Mouse (Mus musculus): ENCODE data around the gene Duox1. TPM values are rescaled to one million over a fixed set of nuclear protein-coding genes. Genes with fewer than 3 reads are reported as not detected.

The Duox1 gene
- polyA plus RNA-seq, 1 experiment from 2014 or later: 0.07 TPM

DNA sequence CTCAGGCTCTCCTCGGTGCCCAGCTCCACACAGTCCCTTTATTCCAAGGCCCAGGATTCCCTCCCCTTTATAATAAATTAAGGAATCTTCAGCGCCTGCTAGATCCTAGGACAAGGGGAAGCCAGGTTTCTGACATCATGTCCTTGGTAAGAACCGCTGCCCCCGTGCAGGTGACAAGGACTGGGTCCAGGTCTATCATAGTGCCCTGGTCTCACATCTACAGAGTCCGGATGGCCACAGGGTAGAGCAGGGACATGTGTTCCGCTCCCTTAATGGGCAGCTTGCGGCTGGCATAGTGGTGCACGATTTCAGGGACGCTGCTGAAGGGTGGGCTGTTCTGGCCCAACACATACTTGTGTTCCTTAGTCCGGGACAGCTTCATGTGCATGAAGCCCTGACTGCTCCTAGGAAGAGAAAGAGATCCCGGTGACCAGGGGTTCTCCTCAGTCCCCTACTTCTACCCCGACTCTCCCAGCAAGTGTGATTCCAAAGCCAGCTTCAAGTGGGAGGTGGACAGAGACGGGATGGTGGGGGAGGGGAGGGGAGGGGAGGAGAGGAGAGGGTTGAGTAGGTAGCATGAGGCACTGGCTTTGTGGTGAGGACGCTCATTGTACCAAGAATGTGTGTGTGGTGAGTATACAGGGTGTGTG is 33.8 kb downstream of the Duox1 start:
- H3K9me3 ChIP-seq: no peaks in the 10 kb centered on the region
- peak; percentile 61 for DNase-seq (ENCODE audit: low spot score)
- H3K4me3 ChIP-seq: peak overlapping the region; percentile 70
- H3K27ac ChIP-seq (replicated peaks): peak overlapping the region; percentile 99
- H3K36me3 ChIP-seq (replicated peaks): peaks cover 32% of the 10 kb centered on the region
- WGBS: 7% methylated on average over 14 of the region's 14 CpGs
- no peaks in the 10 kb centered on the region for H3K27me3 ChIP-seq (replicated peaks; ENCODE audit: low read depth, poor library complexity, severe bottlenecking)
- peaks cover 41% of the 10 kb centered on the region for H3K4me1 ChIP-seq

GRCm38 (mm10) chr2:122351156-122351930 is 35.9 kb downstream of the Duox1 start:
- Histone ChIP-seq H3K27me3 (replicated peaks; ENCODE audit: low read depth, poor library complexity, severe bottlenecking) (no peaks in the 10 kb centered on the region), H3K9me3 (no peaks in the 10 kb centered on the region), H3K36me3 (replicated peaks) (peaks cover 53% of the 10 kb centered on the region), H3K27ac (replicated peaks) (peak overlapping the region; percentile 45; the same call in 1 of the 2 replicates), H3K4me3 (no peak overlapping the region), H3K4me1 (peaks cover 43% of the 10 kb centered on the region)
- no peak for DNase-seq (ENCODE audit: low spot score)
- WGBS: 71% methylated on average over 5 of the region's 5 CpGs

DNA sequence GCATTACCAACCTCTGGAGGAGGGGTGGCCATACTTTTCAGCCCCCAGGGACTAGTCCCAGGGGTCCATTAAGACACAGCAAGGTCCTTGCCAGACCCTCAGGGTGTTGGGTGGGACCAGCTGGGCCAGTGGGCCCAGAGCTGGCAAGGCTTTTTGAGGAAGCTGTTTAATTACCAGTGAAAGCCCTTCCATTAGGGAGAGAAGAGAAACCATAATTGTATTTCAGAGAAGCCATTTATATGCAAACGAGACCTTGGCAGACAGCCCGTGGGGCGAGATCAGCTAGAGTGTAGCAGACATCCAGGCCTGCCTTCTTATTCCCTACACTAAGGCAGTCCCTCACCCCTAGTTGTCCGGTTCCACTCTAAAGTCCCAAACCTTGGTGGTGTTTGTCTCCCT is 36.5 kb downstream of the Duox1 start:
- Histone ChIP-seq H3K9me3 (no peaks in the 10 kb centered on the region), H3K36me3 (replicated peaks) (peaks cover 59% of the 10 kb centered on the region), H3K27me3 (replicated peaks; ENCODE audit: low read depth, poor library complexity, severe bottlenecking) (no peaks in the 10 kb centered on the region), H3K4me3 (no peak overlapping the region), H3K27ac (replicated peaks) (peak overlapping the region; percentile 45; the same call in 1 of the 2 replicates), H3K4me1 (peaks cover 43% of the 10 kb centered on the region)
- WGBS: 64% methylated on average over 4 of the region's 4 CpGs
- DNase-seq (ENCODE audit: low spot score): no peak

GRCm38 (mm10) chr2:122352992-122353391 is 37.5 kb downstream of the Duox1 start:
- WGBS: 76% methylated on average over 6 of the region's 6 CpGs
- Histone ChIP-seq H3K4me1 (peaks cover 38% of the 10 kb centered on the region), H3K27ac (replicated peaks) (no peak overlapping the region)

GRCm38 (mm10) chr2:122353765-122354164 is 38.3 kb downstream of the Duox1 start:
- no peak for DNase-seq (ENCODE audit: low spot score)
- H3K4me1 ChIP-seq: peaks cover 33% of the 10 kb centered on the region

More at GRCm38 (mm10) chr2:122352992-122353391, 37.5 kb downstream of the Duox1 start:
- H3K9me3 ChIP-seq: no peaks in the 10 kb centered on the region
- no peak overlapping the region for H3K4me3 ChIP-seq
- H3K27me3 ChIP-seq (replicated peaks; ENCODE audit: low read depth, poor library complexity, severe bottlenecking): no peaks in the 10 kb centered on the region
- H3K36me3 ChIP-seq (replicated peaks): peaks cover 69% of the 10 kb centered on the region
- DNase-seq (ENCODE audit: low spot score): no peak

GRCm38 (mm10) chr2:122354191-122354929 is 38.9 kb downstream of the Duox1 start:
- WGBS: 63% methylated on average over 12 of the region's 12 CpGs
- Histone ChIP-seq H3K9me3 (no peaks in the 10 kb centered on the region), H3K4me3 (no peak overlapping the region), H3K4me1 (peaks cover 29% of the 10 kb centered on the region), H3K36me3 (replicated peaks) (peaks cover 80% of the 10 kb centered on the region), H3K27ac (replicated peaks) (0 out of 2 replicates have a peak overlapping the region, but pooled peaks have one; percentile 36), H3K27me3 (replicated peaks; ENCODE audit: low read depth, poor library complexity, severe bottlenecking) (no peaks in the 10 kb centered on the region)
- DNase-seq (ENCODE audit: low spot score): no peak

More at GRCm38 (mm10) chr2:122353765-122354164, 38.3 kb downstream of the Duox1 start:
- Histone ChIP-seq H3K9me3 (no peaks in the 10 kb centered on the region), H3K4me3 (no peak overlapping the region), H3K27ac (replicated peaks) (0 out of 2 replicates have a peak overlapping the region, but pooled peaks have one; percentile 36), H3K36me3 (replicated peaks) (peaks cover 74% of the 10 kb centered on the region), H3K27me3 (replicated peaks; ENCODE audit: low read depth, poor library complexity, severe bottlenecking) (no peaks in the 10 kb centered on the region)
- WGBS: 81% methylated on average over 8 of the region's 8 CpGs

GRCm38 (mm10) chr2:122355389-122355788 is 39.9 kb downstream of the Duox1 start:
- peaks cover 24% of the 10 kb centered on the region for H3K4me1 ChIP-seq
- WGBS: 89% methylated on average over 5 of the region's 5 CpGs

GRCm38 (mm10) chr2:122356187-122356586 is 40.7 kb downstream of the Duox1 start:
- peaks cover 89% of the 10 kb centered on the region for H3K36me3 ChIP-seq (replicated peaks)
- no peaks in the 10 kb centered on the region for H3K9me3 ChIP-seq
- H3K27ac ChIP-seq (replicated peaks): no peak overlapping the region
- peaks cover 28% of the 10 kb centered on the region for H3K4me1 ChIP-seq
- no peak overlapping the region for H3K4me3 ChIP-seq
- no peak for DNase-seq (ENCODE audit: low spot score)
- no peaks in the 10 kb centered on the region for H3K27me3 ChIP-seq (replicated peaks; ENCODE audit: low read depth, poor library complexity, severe bottlenecking)
- WGBS: 84% methylated on average over 3 of the region's 3 CpGs

More at GRCm38 (mm10) chr2:122355389-122355788, 39.9 kb downstream of the Duox1 start:
- Histone ChIP-seq H3K27ac (replicated peaks) (no peak overlapping the region), H3K9me3 (no peaks in the 10 kb centered on the region), H3K36me3 (replicated peaks) (peaks cover 90% of the 10 kb centered on the region), H3K4me3 (no peak overlapping the region), H3K27me3 (replicated peaks; ENCODE audit: low read depth, poor library complexity, severe bottlenecking) (no peaks in the 10 kb centered on the region)
- no peak for DNase-seq (ENCODE audit: low spot score)

GRCm38 (mm10) chr2:122360310-122360709 is 44.8 kb downstream of the Duox1 start:
- H3K4me1 ChIP-seq: peaks cover 21% of the 10 kb centered on the region
- H3K36me3 ChIP-seq (replicated peaks): peaks cover 78% of the 10 kb centered on the region
- no peaks in the 10 kb centered on the region for H3K9me3 ChIP-seq
- DNase-seq (ENCODE audit: low spot score): no peak
- H3K27me3 ChIP-seq (replicated peaks; ENCODE audit: low read depth, poor library complexity, severe bottlenecking): no peaks in the 10 kb centered on the region
- 0 out of 2 replicates have a peak overlapping the region, but pooled peaks have one; percentile 5 for H3K4me3 ChIP-seq
- 51% methylated on average over 6 of the region's 6 CpGs for WGBS
- 0 out of 2 replicates have a peak overlapping the region, but pooled peaks have one; percentile 19 for H3K27ac ChIP-seq (replicated peaks)

DNA sequence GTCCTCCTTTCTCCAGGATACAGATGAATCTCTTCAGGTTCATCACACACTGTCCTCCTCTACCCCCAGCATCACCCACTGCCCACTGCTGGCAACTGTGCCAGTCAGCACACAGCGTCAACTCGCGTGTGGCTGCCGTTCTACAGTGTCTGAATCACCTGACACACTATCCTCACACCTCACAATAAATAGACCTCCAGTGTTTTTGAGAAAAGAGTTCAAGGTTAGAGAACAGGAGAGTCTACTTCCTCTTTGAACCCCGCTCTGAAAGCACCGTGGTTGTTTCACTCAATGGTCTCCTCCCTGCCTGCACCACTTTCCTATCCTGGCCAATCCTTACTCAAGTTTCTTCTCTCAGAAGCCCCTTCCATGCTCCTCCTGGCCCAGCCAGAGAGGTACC is 45.7 kb downstream of the Duox1 start:
- Histone ChIP-seq H3K36me3 (replicated peaks) (peaks cover 69% of the 10 kb centered on the region), H3K9me3 (no peaks in the 10 kb centered on the region), H3K27ac (replicated peaks) (no peak overlapping the region), H3K4me1 (peaks cover 26% of the 10 kb centered on the region), H3K4me3 (no peak overlapping the region), H3K27me3 (replicated peaks; ENCODE audit: low read depth, poor library complexity, severe bottlenecking) (no peaks in the 10 kb centered on the region)
- WGBS: 90% methylated on average over 6 of the region's 6 CpGs
- DNase-seq (ENCODE audit: low spot score): no peak

DNA sequence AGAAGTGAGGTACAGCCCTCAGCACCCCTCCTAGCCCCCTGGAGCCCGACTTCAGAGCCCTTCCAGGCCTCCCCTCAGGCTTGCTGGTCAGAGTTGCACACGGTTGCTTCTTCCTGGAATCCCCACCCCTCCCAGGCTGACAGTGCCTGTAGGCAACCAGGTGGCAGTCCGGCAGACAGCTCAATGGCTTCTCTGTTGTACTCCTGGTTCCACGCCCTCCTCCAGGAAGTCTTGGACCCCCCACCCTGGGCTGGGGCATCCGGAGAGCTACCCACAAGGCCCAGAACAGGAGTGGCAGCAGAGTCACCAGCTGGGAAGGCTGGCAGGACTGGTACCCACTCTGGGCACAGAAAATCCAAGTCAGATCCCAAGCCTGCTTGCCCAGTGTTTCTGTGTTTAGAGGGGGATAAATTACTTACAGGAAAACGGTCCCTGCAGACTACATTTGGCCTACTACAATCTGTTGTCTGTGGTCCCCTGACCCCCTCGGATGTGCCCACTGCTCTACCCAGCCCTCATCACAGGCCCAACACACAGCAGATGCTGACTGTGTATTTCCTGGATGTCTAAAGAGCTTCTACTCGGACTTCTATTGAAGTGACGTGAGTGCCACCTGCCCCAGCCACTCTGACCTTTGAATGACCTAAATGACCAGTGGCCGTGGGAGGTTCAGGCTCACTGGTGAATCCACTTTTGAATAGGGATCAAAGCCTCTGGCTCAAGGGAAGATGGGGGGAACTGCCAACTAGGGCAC is 46.6 kb downstream of the Duox1 start:
- Histone ChIP-seq H3K9me3 (no peaks in the 10 kb centered on the region), H3K36me3 (replicated peaks) (peaks cover 61% of the 10 kb centered on the region), H3K4me3 (no peak overlapping the region), H3K4me1 (peaks cover 35% of the 10 kb centered on the region), H3K27ac (replicated peaks) (no peak overlapping the region), H3K27me3 (replicated peaks; ENCODE audit: low read depth, poor library complexity, severe bottlenecking) (no peaks in the 10 kb centered on the region)
- 49% methylated on average over 10 of the region's 10 CpGs for WGBS
- no peak for DNase-seq (ENCODE audit: low spot score)

All from embryonic facial prominence, embryonic 10.5 days (tissue).